Mouse (Mus musculus) embryonic facial prominence, embryonic 13.5 days (tissue): Measurements from ENCODE around the gene Grik4. TPM values are rescaled to one million over a fixed set of nuclear protein-coding genes. Genes with fewer than 3 reads are reported as not detected.

Experiments used
- ATAC-seq: fragments of 200-750 bp; cut with Nextera tagmentation; 2 replicates; pipeline ENCODE4 v1.8.0; 2017; ENCODE audit warnings: low read depth; ENCODE audit not compliant: insufficient number of reproducible peaks, insufficient read depth, low FRiP score, low TSS enrichment
- H3K27ac ChIP-seq: fragments of 300-500 bp; sonication (generic); 2 replicates; pipeline ENCODE4 v1.5.1; 2015; ENCODE audit warnings: moderate library complexity, mild to moderate bottlenecking, inconsistent platforms
- H3K27me3 ChIP-seq: fragments of 300-500 bp; sonication (generic); 2 replicates; pipeline ENCODE4 v1.6.1; 2015; ENCODE audit warnings: mild to moderate bottlenecking, inconsistent platforms
- H3K36me3 ChIP-seq: fragments of 300-500 bp; sonication (generic); 2 replicates; pipeline ENCODE4 v1.6.1; 2015; ENCODE audit warnings: mild to moderate bottlenecking, inconsistent platforms
- H3K4me1 ChIP-seq: fragments of 300-500 bp; sonication (generic); 2 replicates; pipeline ENCODE4 v1.6.1; 2015; ENCODE audit warnings: inconsistent platforms
- H3K4me2 ChIP-seq: fragments of 300-500 bp; sonication (generic); 2 replicates; pipeline ENCODE4 v1.6.1; 2015; ENCODE audit warnings: moderate library complexity, mild to moderate bottlenecking, inconsistent platforms
- H3K4me3 ChIP-seq: fragments of 300-500 bp; sonication (generic); 2 replicates; pipeline ENCODE4 v1.5.1; 2015; ENCODE audit warnings: mild to moderate bottlenecking, inconsistent platforms
- H3K9ac ChIP-seq: fragments of 300-500 bp; sonication (generic); 2 replicates; pipeline ENCODE4 v1.6.1; 2015; ENCODE audit warnings: mild to moderate bottlenecking, inconsistent platforms
- H3K9me3 ChIP-seq: fragments of 300-500 bp; sonication (generic); 2 replicates; pipeline ENCODE4 v1.6.1; 2016; ENCODE audit warnings: inconsistent platforms
- WGBS: fragments of 180-500 bp; shearing (Covaris S2); methylation state at CpG from one replicate; pipeline ENCODE4 v1.1.7; 2015; ENCODE audit warnings: mixed read lengths; 5-methylcytosine and 5-hydroxymethylcytosine counted together
- polyA plus RNA-seq: library from polyadenylated mRNA; unstranded; fragments of >200 nt; fragmentation: Nextera tagmentation; extraction: Ambion mirVana; gene quantifications from 2 replicates; pipeline ENCODE4 v1.2.1, GENCODE M21; 2015

Gene Grik4
- polyA plus RNA-seq, 1 experiment from 2014 or later = 2.5 TPM

DNA sequence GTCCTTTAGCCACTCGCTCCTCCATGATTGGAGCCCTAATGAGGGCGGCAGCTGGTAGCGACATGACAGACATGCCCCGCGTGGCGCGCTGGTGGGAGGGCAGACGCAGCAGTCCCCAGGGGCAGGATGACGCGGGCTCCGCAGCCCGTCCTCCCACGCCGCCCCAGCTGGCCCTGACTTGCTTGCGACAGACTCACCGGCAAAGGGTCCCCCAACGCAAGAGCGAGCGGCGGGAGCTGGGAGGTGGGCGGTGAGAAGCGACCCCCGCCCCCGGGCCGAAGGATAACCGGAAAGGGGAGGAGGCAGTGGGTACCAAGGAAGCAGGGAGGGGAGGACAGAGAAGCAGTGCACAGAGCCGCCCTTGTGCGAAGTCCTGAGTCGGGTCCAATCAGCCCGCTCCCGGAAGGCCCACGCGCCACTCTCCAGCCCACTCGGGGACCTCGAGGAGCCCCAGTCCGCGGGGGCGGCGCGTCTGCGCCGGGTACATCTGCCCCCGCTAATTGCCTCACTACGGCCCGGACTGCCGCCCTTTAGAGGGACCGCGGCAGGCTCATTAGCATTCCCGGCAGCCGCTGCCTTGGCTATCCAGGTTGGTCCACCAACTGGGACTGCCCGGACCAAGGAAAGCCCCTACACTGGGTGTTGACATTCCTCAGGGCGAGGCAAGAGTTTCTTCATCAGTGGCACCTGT, 46.8 kb downstream of the Grik4 start:
- peak overlapping the region; percentile 99 for H3K4me2 ChIP-seq
- H3K4me1 ChIP-seq = peaks cover 24% of the 10 kb centered on the region
- H3K9ac ChIP-seq = peak overlapping the region; percentile 68
- WGBS = under 1% methylated on average over 52 of the region's 52 CpGs
- H3K27ac ChIP-seq = no peak overlapping the region
- no peaks in the 10 kb centered on the region for H3K36me3 ChIP-seq
- H3K4me3 ChIP-seq = peak overlapping the region; percentile 53
- peak; percentile 49; the same call in 1 of the 2 replicates for ATAC-seq
- H3K9me3 ChIP-seq = no peaks in the 10 kb centered on the region; the same call in 1 of the 2 replicates
- peaks cover 42% of the 10 kb centered on the region for H3K27me3 ChIP-seq

DNA sequence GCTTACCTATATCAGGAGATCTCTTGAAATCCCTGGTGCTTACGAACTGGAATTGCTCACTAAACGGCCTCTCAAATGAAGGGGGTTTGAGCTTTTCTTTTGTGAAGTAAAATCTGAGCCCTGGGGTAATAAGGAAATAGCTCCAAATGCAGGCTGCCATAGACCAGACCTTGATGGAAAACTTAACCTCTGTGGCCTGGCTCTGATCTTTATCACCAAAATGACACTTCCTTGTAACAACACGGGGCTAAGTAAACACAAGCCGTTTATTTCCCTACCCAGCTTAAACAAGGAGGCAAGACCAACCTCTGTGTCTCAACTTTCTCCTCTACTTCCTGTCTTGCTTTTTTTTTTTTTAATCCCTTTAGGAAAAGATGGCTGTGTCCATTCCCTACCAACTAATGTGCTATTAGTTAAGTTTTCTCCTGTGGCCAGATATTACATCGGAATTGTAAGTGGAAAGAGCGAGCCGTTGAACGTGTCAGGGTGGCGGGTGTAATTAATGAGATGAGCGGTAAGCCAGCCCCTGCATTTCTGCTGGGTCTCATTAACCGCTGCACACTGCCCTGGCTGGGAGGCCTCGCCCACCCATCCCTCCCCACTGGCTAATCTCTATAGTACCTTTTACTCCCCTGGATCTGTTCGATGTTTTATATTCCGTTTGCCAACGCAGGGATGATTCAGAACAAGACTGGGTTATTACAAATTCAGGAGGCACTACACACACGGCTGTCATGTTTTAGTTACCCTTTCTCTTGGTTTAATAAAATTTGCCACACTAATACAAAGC, 47.7 kb downstream of the Grik4 start:
- H3K36me3 ChIP-seq = no peaks in the 10 kb centered on the region
- peaks cover 42% of the 10 kb centered on the region for H3K27me3 ChIP-seq

DNA sequence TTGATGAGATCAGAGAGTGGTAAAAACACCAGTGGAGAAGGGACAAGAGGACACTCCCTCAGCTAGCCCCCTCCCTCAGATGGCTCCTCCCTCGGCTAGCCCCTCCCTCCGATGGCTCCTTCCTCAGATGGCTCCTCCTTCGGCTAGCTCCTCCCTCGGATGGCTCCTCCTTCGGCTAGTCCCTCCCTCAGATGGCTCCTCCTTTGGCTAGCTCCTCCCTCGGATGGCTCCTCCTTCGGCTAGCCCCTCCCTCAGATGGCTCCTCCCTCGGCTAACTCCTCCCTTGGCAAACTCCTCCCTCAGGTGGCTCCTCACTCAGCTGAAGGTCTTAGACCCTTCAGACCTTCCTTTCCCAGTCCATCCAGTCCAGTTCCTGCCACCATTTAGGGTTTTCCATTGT, 51.5 kb downstream of the Grik4 start:
- 81% methylated on average over 8 of the region's 8 CpGs for WGBS
- H3K27ac ChIP-seq = no peak overlapping the region
- H3K4me1 ChIP-seq = peaks cover 15% of the 10 kb centered on the region
- peaks cover 35% of the 10 kb centered on the region for H3K27me3 ChIP-seq
- no peak overlapping the region for H3K4me2 ChIP-seq
- ATAC-seq = no peak
- no peak overlapping the region for H3K4me3 ChIP-seq
- no peaks in the 10 kb centered on the region for H3K36me3 ChIP-seq
- no peak overlapping the region for H3K9ac ChIP-seq
- H3K9me3 ChIP-seq = no peaks in the 10 kb centered on the region; the same call in 1 of the 2 replicates

More for the DNA sequence above, 47.7 kb downstream of the Grik4 start:
- WGBS = 3% methylated on average over 16 of the region's 16 CpGs
- Histone ChIP-seq H3K4me1 (peaks cover 24% of the 10 kb centered on the region), H3K9ac (peak overlapping the region; percentile 68), H3K4me3 (peak overlapping the region; percentile 53), H3K4me2 (peak overlapping the region; percentile 99), H3K27ac (no peak overlapping the region), H3K9me3 (no peaks in the 10 kb centered on the region; the same call in 1 of the 2 replicates)
- ATAC-seq = no peak

DNA sequence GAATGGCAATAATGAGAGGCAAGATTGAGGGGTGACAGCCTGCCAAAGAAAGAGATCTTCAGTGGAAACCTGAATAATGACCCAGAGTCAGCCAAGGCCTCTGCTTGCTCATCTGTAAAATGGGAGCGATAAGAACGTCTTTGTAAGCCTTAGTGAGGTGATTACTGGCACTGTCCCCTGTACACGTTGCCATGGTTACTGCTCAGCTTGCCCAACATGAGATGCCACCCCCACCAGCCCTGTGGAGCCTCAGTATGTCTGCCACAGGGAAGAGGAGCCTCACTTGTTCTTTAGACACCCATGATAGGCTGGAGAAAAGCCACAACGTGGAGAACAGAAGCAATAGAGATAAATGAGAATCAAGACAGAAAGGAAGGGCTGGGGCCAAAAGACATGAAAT, 56.4 kb downstream of the Grik4 start:
- Histone ChIP-seq H3K4me3 (no peak overlapping the region), H3K9me3 (no peaks in the 10 kb centered on the region; the same call in 1 of the 2 replicates), H3K36me3 (no peaks in the 10 kb centered on the region), H3K9ac (no peak overlapping the region), H3K27ac (no peak overlapping the region), H3K4me2 (no peak overlapping the region), H3K27me3 (peaks cover 9% of the 10 kb centered on the region; the same call in 1 of the 2 replicates), H3K4me1 (0 out of 2 replicates have a peak, but pooled peaks cover 3% of the 10 kb centered on the region)
- no peak for ATAC-seq
- 87% methylated on average over 4 of the region's 4 CpGs for WGBS

DNA sequence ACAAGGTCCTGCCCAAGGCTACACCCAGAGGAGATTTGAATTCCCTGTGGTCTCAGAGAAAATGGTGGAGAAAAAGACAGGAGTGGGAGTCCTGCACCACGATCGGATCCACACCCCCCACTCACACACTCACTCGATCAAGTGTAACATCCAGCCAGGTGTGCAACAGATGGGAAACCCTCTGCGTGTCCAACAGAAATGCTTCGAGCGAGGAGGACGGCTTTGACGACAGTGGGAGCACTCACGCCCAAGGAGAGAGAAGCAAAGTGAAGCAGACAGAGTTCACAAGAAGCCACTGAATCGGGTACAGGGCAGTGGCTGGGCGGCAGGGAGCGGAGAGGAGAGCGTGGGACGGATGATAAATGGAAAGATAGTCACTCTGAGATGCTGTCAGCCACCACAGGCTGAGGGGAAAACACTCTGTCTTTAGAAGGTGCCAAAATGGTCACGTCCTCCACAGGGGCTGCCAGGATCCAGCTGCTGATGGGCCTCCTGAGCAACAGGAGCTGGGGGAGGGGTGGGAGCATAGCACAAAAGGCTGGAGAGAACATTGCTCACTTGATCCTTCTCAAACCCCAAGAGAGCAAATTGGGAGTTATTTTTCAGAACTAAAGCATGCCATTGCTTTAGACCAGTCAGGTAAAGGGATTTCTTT, 58.1 kb downstream of the Grik4 start:
- H3K9me3 ChIP-seq = no peaks in the 10 kb centered on the region
- peaks cover 9% of the 10 kb centered on the region; the same call in 1 of the 2 replicates for H3K27me3 ChIP-seq
- 56% methylated on average over 15 of the region's 15 CpGs for WGBS
- H3K27ac ChIP-seq = no peak overlapping the region
- H3K36me3 ChIP-seq = no peaks in the 10 kb centered on the region
- H3K4me2 ChIP-seq = no peak overlapping the region
- H3K9ac ChIP-seq = no peak overlapping the region
- peaks cover 14% of the 10 kb centered on the region for H3K4me1 ChIP-seq
- no peak for ATAC-seq
- H3K4me3 ChIP-seq = no peak overlapping the region

DNA sequence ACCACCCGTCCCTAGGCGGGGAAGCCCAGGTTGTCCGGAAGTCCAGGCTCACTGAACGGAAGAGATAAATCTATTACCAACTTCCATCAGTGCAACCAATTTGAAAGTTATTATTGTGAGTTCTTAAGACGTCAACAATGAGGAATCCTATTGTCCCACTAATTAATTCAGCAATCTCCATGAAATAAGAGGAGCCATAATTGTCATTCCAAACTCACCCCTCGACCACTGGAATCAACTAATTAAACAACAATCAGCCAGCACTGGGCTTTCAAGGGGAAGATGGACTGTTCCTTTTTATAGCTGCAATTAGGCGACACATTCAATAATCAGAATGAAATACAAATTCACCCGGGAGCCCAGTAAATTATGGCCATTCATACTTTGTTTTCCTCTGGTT, 58.7 kb downstream of the Grik4 start:
- peaks cover 17% of the 10 kb centered on the region for H3K4me1 ChIP-seq
- WGBS = 68% methylated on average over 8 of the region's 8 CpGs
- no peak overlapping the region for H3K27ac ChIP-seq

DNA sequence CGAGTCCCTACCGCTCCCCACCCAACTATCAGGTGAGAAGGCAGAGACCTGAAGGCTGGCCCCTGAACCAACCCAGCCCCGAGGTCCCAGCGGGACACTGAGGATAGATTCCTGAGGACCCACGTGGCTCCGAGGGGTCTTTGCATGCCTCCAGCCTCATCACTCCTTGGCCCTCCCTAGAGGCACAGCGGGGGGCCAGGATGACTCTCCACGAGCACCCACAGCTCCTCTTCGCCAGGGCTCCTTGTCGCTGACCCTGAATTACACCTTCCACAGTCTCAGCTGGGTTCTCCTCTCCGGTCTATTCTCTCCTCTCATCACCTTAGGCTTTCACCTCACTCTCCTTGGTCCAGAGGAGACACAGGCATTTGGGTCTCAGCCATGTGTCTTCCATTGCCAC, 59.2 kb downstream of the Grik4 start:
- Histone ChIP-seq H3K9me3 (no peaks in the 10 kb centered on the region), H3K4me3 (no peak overlapping the region), H3K4me1 (peaks cover 17% of the 10 kb centered on the region), H3K36me3 (no peaks in the 10 kb centered on the region), H3K27me3 (peaks cover 6% of the 10 kb centered on the region; the same call in 1 of the 2 replicates), H3K4me2 (no peak overlapping the region), H3K9ac (no peak overlapping the region), H3K27ac (no peak overlapping the region)
- no peak for ATAC-seq
- 75% methylated on average over 11 of the region's 11 CpGs for WGBS

More for the DNA sequence above, 58.7 kb downstream of the Grik4 start:
- no peaks in the 10 kb centered on the region for H3K36me3 ChIP-seq
- no peak for ATAC-seq
- no peaks in the 10 kb centered on the region for H3K9me3 ChIP-seq
- H3K27me3 ChIP-seq = peaks cover 7% of the 10 kb centered on the region; the same call in 1 of the 2 replicates
- H3K9ac ChIP-seq = no peak overlapping the region
- H3K4me3 ChIP-seq = no peak overlapping the region
- H3K4me2 ChIP-seq = no peak overlapping the region

DNA sequence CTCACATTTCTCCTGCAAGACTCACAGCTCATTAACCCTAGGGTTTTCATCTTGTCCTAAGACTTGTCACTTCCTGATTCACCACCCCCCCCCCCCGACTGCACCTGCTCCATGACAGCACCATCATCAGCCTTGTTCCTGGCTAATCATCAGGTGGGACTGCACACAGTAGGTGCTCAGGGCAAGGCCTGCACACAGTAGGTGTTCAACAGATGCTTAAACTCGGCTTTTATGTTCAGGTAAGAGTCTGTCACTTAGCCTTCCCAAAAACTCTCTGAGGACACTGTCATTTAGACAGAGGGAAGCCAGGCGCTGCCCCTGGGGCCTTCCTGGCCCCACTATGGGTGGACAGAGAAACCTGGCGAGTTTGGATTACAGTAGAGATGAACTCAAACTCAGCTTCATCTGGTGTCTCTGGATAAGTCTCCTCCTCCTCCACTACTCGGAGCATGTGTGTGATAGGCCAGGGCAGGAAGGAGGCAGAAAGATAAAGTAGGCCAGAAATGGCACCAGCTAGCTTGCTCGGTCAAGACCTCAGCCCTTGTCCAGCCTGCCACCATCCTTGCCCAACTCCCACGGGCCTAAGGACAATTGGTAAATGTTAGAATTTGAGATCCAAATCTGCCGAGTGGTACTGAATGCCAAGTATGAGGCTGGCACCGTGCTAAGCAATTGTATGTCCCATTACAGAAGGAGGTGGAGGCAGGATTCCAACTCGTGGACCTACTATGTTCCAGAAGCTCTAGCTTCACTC, 61.1 kb downstream of the Grik4 start:
- Histone ChIP-seq H3K4me1 (peaks cover 21% of the 10 kb centered on the region), H3K36me3 (no peaks in the 10 kb centered on the region), H3K9me3 (no peaks in the 10 kb centered on the region), H3K9ac (no peak overlapping the region), H3K4me2 (no peak overlapping the region), H3K27me3 (peaks cover 3% of the 10 kb centered on the region; the same call in 1 of the 2 replicates), H3K4me3 (no peak overlapping the region), H3K27ac (no peak overlapping the region)
- no peak for ATAC-seq
- 78% methylated on average over 10 of the region's 10 CpGs for WGBS

DNA sequence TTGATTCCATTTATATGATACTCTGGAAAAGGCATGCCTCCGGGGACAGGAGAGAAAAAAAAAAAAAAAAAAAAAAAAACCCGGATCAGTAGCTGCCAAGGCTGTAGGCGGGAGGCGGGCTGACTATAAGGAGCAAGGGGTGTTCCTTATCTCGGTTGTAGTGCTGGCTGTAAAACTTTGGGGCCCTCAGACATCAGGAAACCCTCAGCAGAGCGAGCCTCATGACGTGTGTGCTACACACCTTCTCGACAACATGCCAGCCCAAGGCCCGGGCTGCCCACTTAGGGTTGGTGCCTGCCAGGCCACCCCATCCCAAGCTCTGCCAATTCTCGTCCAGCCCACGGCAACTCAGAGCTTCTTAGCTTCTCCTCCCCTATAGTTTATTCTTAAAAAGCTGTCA, 62.0 kb downstream of the Grik4 start:
- Histone ChIP-seq H3K9me3 (no peaks in the 10 kb centered on the region), H3K27ac (no peak overlapping the region), H3K9ac (no peak overlapping the region), H3K4me1 (peaks cover 22% of the 10 kb centered on the region), H3K4me3 (no peak overlapping the region), H3K36me3 (no peaks in the 10 kb centered on the region), H3K4me2 (no peak overlapping the region; the same call in 1 of the 2 replicates), H3K27me3 (peaks cover 3% of the 10 kb centered on the region; the same call in 1 of the 2 replicates)
- no peak for ATAC-seq
- 44% methylated on average over 11 of the region's 11 CpGs for WGBS

DNA sequence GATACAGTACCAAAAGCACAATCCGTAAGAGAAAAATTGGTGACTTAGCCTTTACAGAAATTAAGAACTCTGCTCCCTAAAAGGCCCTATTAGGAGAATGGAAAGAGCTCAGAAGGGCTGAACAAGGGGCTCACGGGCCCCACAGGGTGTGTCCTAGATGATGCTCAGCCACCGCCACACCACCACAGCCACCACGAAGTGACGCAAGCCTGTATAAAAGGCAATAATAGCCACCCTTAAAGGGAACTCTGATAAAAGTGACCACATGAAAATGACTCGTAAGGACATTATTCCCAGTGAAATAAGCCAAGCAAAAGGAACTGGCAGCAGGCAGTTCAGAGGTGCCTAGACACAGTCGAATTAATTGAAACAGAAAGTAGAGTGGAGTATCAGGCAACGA, 63.3 kb downstream of the Grik4 start:
- Histone ChIP-seq H3K27me3 (peaks cover 3% of the 10 kb centered on the region; the same call in 1 of the 2 replicates), H3K9me3 (no peaks in the 10 kb centered on the region), H3K9ac (no peak overlapping the region), H3K27ac (no peak overlapping the region), H3K4me2 (no peak overlapping the region), H3K4me1 (peaks cover 19% of the 10 kb centered on the region), H3K4me3 (no peak overlapping the region), H3K36me3 (no peaks in the 10 kb centered on the region)
- ATAC-seq = no peak
- 70% methylated on average over 8 of the region's 8 CpGs for WGBS

DNA sequence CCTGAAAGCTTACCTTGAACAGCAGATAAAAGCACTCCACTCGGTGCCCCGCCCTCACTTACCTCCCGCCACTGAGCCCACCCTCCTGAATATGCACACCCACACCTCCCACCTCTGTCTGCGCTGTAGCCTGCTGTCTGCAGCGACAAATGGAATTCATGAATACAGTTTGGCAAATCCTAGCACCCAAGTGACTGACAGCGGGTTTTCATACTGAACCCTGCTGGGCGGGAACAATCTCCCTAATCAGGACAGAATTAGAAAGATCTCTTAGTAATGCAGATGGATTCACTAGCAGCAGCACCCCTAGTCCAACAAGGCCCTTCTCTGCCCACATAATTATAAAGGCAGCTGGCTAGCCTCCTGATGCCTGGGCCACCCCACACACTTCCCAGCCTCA, 65.9 kb downstream of the Grik4 start:
- Histone ChIP-seq H3K4me1 (peaks cover 19% of the 10 kb centered on the region), H3K27ac (no peak overlapping the region), H3K27me3 (no peaks in the 10 kb centered on the region), H3K36me3 (no peaks in the 10 kb centered on the region), H3K9me3 (no peaks in the 10 kb centered on the region), H3K9ac (no peak overlapping the region), H3K4me2 (no peak overlapping the region), H3K4me3 (no peak overlapping the region)
- 26% methylated on average over 7 of the region's 7 CpGs for WGBS
- ATAC-seq = no peak
